Mouse (Mus musculus) bone marrow, adult 2 months (tissue): Measurements from ENCODE around the gene Plxnb1.

Experiments used
- CTCF ChIP-seq: fragments of 200-500 bp; IDR thresholded peaks from 2 replicates; pipeline ENCODE4 v1.5.1; 2011; ENCODE audit warnings: low read length, control low read depth; ENCODE audit not compliant: control insufficient read depth, insufficient read depth
- POLR2A ChIP-seq: fragments of 200-500 bp; IDR thresholded peaks from 2 replicates; pipeline ENCODE4 v1.6.1; 2011; ENCODE audit warnings: low read depth, mild to moderate bottlenecking, control low read depth, low read length, borderline replicate concordance; ENCODE audit not compliant: control insufficient read depth

DNA sequence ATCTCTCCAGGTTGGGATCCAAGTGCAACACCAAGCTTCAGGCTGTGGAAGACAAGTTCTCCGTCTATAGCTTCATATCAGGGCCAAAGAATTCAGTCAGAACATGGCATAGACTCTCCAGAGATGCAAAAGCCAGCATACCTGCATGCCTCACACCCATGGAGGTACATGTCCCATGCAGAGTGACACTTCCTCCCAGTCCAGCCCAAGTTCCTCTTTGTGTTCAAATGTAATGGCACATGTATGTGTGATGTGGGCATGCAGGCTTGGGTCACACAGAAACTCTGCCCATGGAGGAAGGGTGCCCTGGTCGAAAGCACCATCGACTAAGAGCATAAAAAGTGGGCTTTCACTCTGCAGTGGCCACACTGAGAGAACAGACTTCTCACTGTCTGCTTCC lies 29.0 kb downstream of the Plxnb1 start:
- TF ChIP-seq CTCF (no peak), POLR2A (no peak)
